Mouse (Mus musculus) ES-E14 (cell line): ENCODE results near the gene Syt13. TPM values are rescaled to one million over a fixed set of nuclear protein-coding genes. Genes with fewer than 3 reads are reported as not detected.

Source experiments
- DNase-seq: peaks from one replicate; pipeline ENCODE4 v3.0.0-alpha.2; 2013; ENCODE audit warnings: low read depth, low spot score
- H3K27ac ChIP-seq: 2 replicates; pipeline ENCODE4 v1.5.1; 2012; ENCODE audit warnings: low read depth, mild to moderate bottlenecking, low read length, moderate library complexity, mixed read lengths; ENCODE audit not compliant: poor library complexity, insufficient read depth, severe bottlenecking
- H3K36me3 ChIP-seq: 2 replicates; pipeline ENCODE4 v1.6.1; 2012; ENCODE audit warnings: mild to moderate bottlenecking, low read length, moderate library complexity, mixed read lengths; ENCODE audit not compliant: control insufficient read depth, poor library complexity, insufficient read depth, severe bottlenecking
- H3K4me1 ChIP-seq, 2 experiments: fragments of 150-350 bp in 1 of 2; sonication (generic) in 1 of 2; 2 replicates each; pipeline ENCODE4 v1.6.1; 2012; ENCODE audit warnings: low read length in 2 of 2, mild to moderate bottlenecking in 1 of 2, mixed read lengths in 1 of 2; ENCODE audit not compliant: control insufficient read depth in 2 of 2, insufficient read depth in 2 of 2, poor library complexity in 1 of 2
- H3K4me3 ChIP-seq, 2 experiments: fragments of 150-350 bp in 1 of 2; sonication (generic) in 1 of 2; 2 replicates each; pipeline ENCODE4 v1.5.1; 2012; ENCODE audit warnings: low read length in 2 of 2, low read depth in 1 of 2, mild to moderate bottlenecking in 1 of 2, mixed read lengths in 1 of 2; ENCODE audit not compliant: insufficient read depth in 1 of 2, poor library complexity in 1 of 2, severe bottlenecking in 1 of 2
- H3K9ac ChIP-seq: 2 replicates; pipeline ENCODE4 v1.6.1; 2012; ENCODE audit warnings: low read depth, mild to moderate bottlenecking, low read length, mixed read lengths; ENCODE audit not compliant: poor library complexity, insufficient read depth, severe bottlenecking
- H3K9me3 ChIP-seq: fragments of 150-350 bp; sonication (generic); 2 replicates; pipeline ENCODE4 v1.6.1; 2012; ENCODE audit warnings: low read depth, mild to moderate bottlenecking, low read length; ENCODE audit not compliant: control insufficient read depth, insufficient read depth
- CHD2 ChIP-seq: IDR thresholded peaks from 2 replicates; pipeline ENCODE4 v1.6.1; 2014; ENCODE audit warnings: mild to moderate bottlenecking, low read depth, low read length, inconsistent platforms
- HCFC1 ChIP-seq: IDR thresholded peaks from 2 replicates; pipeline ENCODE4 v1.6.1; 2012; ENCODE audit warnings: low read length, inconsistent platforms, borderline replicate concordance; ENCODE audit not compliant: insufficient read depth
- MAFK ChIP-seq: IDR thresholded peaks from 2 replicates; pipeline ENCODE4 v1.6.1; 2014; ENCODE audit warnings: mild to moderate bottlenecking, low read depth, low read length, inconsistent platforms; ENCODE audit not compliant: insufficient read depth
- ZC3H11A ChIP-seq: IDR thresholded peaks from 2 replicates; pipeline ENCODE4 v1.6.1; 2012; ENCODE audit warnings: low read depth, mild to moderate bottlenecking, inconsistent platforms, low read length, borderline replicate concordance
- ZNF384 ChIP-seq: IDR thresholded peaks from 2 replicates; pipeline ENCODE4 v1.6.1; 2012; ENCODE audit warnings: low read depth, low read length, inconsistent platforms
- in situ Hi-C, 2 experiments: fragments of 600-800 bp; cut with MboI; formaldehyde crosslinking; loops; one replicate each; pipeline ENCODE4 v1.15.1; 2025; ENCODE audit warnings: low sequenced_read_pairs in 2 of 2, inconsistent platforms in 1 of 2; ENCODE audit not compliant: unreplicated experiment in 2 of 2
- total RNA-seq: library from RNA; depleted of rRNA; stranded (reverse); fragments of 300-350 nt; gene quantifications from 2 replicates; pipeline ENCODE4 v1.2.3, GENCODE M21; 2012; rRNA removed

Gene Syt13
- total RNA-seq: 4.4 and 5.8 TPM in 2 replicates

DNA sequence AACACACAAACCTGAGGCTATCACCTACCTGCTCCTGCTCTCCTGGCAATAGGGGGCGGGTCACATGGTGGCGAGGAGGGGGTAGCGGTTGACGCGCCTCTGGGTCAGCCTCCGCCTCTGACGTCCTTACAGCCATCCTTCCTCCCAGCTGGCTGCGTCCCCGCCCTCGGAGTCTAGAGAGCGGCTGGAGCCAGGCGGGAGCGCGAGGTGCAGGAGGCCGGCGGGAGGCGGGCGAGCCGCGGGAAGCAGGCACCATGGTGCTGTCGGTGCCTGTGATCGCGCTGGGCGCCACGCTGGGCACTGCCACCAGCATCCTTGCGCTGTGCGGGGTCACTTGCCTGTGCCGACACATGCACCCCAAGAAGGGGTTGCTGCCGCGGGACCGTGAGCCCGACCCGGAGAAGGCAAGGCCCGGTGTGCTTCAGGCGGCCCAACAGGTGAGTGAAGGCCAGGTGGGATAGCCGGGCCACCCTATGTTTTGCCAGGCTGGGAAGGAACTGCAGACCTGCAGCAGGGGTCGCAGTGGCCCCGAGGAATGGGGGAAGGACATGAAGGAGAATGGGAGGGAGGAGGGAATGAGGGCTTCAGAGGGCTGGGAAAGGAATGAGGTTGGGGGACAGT, at the start of gene Syt13:
Gene Syt13, plus strand, starts transcription at position 166 of the 621 bp plus-strand sequence.
- H3K4me3 ChIP-seq: peak within 1 kb of the TSS; percentile 61 to 71

DNA sequence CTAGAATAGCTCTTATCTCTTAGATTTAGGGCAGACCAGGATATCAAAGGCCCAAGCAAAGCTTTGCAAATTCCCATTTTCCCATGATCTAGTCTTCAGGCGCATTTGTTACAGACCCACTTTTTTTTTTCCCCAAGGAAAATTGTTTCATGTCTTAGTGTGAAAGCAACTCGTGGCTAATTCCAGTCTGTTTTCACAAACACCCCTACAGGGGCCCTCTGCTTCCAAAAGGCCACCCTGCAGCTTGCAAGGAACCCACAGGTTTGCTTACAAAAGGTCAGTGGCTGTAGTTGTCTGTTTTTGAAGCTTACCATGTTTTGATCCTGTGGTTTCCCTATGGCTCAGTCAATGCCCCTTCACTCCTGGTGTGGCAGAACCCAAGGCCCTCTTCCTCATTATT, 48.3 kb upstream of the Syt13 start:
- no peaks in the 10 kb centered on the region for H3K36me3 ChIP-seq
- no peak overlapping the region for H3K9ac ChIP-seq
- no peaks in the 10 kb centered on the region; the same call in 1 of the 2 replicates for H3K9me3 ChIP-seq
- no peak for DNase-seq
- no peak for TF ChIP-seq HCFC1
- TF ChIP-seq ZC3H11A: no peak
- TF ChIP-seq MAFK: no peak
- no peak overlapping the region for H3K27ac ChIP-seq
- peaks cover 0 to 5% of the 10 kb centered on the region in 2 experiments; a peak in 1 of 4 replicates for H3K4me1 ChIP-seq
- in situ Hi-C loops: no loop called here
- H3K4me3 ChIP-seq: no peak overlapping the region

More for the DNA sequence above, at the start of gene Syt13:
- peaks cover 0 to 9% of the 10 kb centered on the region in 2 experiments; a peak in 1 of 4 replicates for H3K4me1 ChIP-seq
- H3K27ac ChIP-seq: no peak within 1 kb of the TSS
- no peaks in the 10 kb centered on the region for H3K36me3 ChIP-seq
- in situ Hi-C loops: loop anchor here in 1 of 2 experiments (25.0 kb wide), 1 partner anchor 147 kb away; no protein-coding TSS in a partner anchor
- no peaks in the 10 kb centered on the region for H3K9me3 ChIP-seq
- peak; percentile 29 for DNase-seq
- TF ChIP-seq HCFC1: no peak
- TF ChIP-seq ZNF384: no peak
- TF ChIP-seq MAFK: no peak
- TF ChIP-seq ZC3H11A: no peak
- TF ChIP-seq CHD2: no peak
- H3K9ac ChIP-seq: peak within 1 kb of the TSS; percentile 54; the same call in 1 of the 2 replicates

DNA sequence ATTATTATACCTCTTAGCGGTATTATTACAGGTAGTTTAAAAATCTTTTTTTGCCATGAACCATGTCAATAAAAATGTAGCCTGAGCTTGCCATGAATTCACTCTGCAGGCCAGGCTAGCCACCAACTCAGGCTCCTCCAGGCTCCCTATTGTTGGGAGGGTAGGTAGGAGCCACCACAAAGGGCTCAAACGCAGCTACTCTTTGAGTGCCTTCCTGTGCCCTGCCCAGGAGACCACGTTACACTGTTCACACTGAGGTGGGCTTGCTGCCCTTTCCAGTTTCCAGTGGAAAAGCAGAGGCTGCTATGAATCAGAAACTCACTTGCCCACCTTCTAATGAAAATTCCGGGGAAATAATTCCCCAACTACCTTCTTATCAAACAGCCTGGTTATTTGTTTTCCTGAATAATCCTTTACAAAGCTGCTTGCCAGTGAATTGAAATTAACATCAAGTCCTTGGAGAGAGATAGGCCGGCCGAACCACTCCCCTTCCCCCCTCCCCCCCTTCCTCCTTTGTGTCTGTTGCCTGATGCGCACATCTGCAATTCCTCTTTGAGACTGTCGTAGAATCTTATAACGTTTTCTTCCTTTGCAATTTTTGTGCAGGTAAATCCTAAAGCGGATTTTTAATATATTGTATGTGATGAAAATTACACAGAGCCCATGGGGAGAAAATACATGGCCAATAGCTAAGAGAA, 44.6 kb upstream of the Syt13 start:
- H3K9ac ChIP-seq: no peak overlapping the region
- peaks cover 0 to 5% of the 10 kb centered on the region in 2 experiments; a peak in 1 of 4 replicates for H3K4me1 ChIP-seq
- TF ChIP-seq HCFC1 (no peak), CHD2 (no peak), ZC3H11A (no peak), MAFK (no peak), ZNF384 (no peak)
- in situ Hi-C loops: no loop called here
- H3K9me3 ChIP-seq: no peaks in the 10 kb centered on the region
- no peak for DNase-seq
- no peak overlapping the region for H3K27ac ChIP-seq
- H3K36me3 ChIP-seq: no peaks in the 10 kb centered on the region
- no peak overlapping the region for H3K4me3 ChIP-seq

DNA sequence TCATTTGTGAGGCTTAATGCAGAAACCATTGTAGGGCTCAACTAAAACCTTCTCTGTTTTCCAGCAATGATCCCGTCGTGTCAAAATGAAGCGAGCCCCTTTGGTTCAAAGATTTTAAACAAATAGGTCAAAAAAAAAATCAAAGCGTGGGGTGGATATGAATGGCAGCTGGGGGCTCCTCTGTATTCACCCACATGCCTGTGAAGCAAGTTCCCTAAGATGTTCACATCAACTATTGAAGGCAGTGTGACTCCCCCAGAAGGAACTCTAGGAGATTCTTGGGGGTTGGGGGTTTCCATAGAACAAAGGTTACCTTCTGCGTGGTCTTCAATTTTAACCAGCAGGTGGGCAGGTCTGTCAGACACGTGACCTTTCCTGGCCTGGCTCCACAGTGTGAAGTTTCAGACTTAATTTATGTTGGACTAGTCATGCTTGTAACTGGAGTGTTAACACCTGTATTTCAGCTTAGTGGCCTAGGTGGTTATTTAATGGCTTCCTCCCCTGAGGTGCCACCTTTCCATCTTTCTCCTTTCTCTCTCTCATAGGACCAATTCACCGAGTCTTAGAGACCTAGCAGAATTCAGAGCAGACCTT, 43.7 kb upstream of the Syt13 start:
- no peaks in the 10 kb centered on the region for H3K36me3 ChIP-seq
- H3K27ac ChIP-seq: no peak overlapping the region
- no peaks in the 10 kb centered on the region for H3K9me3 ChIP-seq
- no peak overlapping the region for H3K9ac ChIP-seq
- H3K4me3 ChIP-seq: no peak overlapping the region
- in situ Hi-C loops: no loop called here
- no peak for DNase-seq
- no peak for TF ChIP-seq HCFC1
- TF ChIP-seq ZC3H11A: no peak
- TF ChIP-seq ZNF384: no peak
- no peak for TF ChIP-seq MAFK
- TF ChIP-seq CHD2: no peak
- H3K4me1 ChIP-seq: peaks cover 0 to 5% of the 10 kb centered on the region in 2 experiments; a peak in 1 of 4 replicates
